Comparison of ENCODE assay signal across 8 mouse cellular contexts in genomic region chr11:101245855-101246701, GRCm38 (mm10). TPM values are rescaled to one million over a fixed set of nuclear protein-coding genes. Genes with fewer than 3 reads are reported as not detected.
A peak's percentile ranks its signal among the peaks of the same experiment; 100 is the strongest.
DNase-seq lines count a peak whose midpoint lies in the region; ATAC-seq and TF ChIP-seq lines count a peak whose summit lies in the region.

TSS of gene Ramp2 (plus strand) at chr11:101246028.

- no peaks in the 10 kb centered on the region for H3K36me3 ChIP-seq in embryonic facial prominence, embryonic 15.5 days
- H3K36me3 ChIP-seq in heart, embryonic 15.5 days, result no peaks in the 10 kb centered on the region

- peaks cover 35% of the 10 kb centered on the region for H3K4me1 ChIP-seq in embryonic facial prominence, embryonic 15.5 days
- peaks cover 17% of the 10 kb centered on the region for H3K4me1 ChIP-seq in heart, embryonic 15.5 days (replicated peaks)
- no peaks in the 10 kb centered on the region; the same call in 1 of the 2 replicates for H3K4me1 ChIP-seq in lung, adult 2 months (ENCODE audit: control insufficient read depth, insufficient read depth, low read length)
- H3K4me1 ChIP-seq in olfactory bulb, adult 2 months (ENCODE audit: control insufficient read depth, insufficient read depth, low read length), result peaks cover 8% of the 10 kb centered on the region

- H3K9ac ChIP-seq in embryonic facial prominence, embryonic 15.5 days, result peak within 1 kb of the TSS; percentile 69
- peak within 1 kb of the TSS; percentile 81 for H3K9ac ChIP-seq in heart, embryonic 15.5 days

- no peak for TF ChIP-seq CTCF in lung, adult 2 months (IDR thresholded peaks at IDR 0.05; ENCODE audit: insufficient read depth, low read length)
- no peak for TF ChIP-seq CTCF in olfactory bulb, adult 2 months (IDR thresholded peaks at IDR 0.05; ENCODE audit: insufficient read depth, low read depth, low read length)

- peak within 1 kb of the TSS; percentile 93 for H3K4me2 ChIP-seq in embryonic facial prominence, embryonic 15.5 days (replicated peaks)
- H3K4me2 ChIP-seq in heart, embryonic 15.5 days, result peak within 1 kb of the TSS; percentile 96

- peak; percentile 37 for DNase-seq in CD4-positive helper T cell, adult 2 months (ENCODE audit: low read depth, low spot score)
- peak; percentile 72 for DNase-seq in Muller cell, postnatal 12 days (ENCODE audit: inconsistent ontology term)
- DNase-seq in kidney, postnatal 25 days, result peak; percentile 67 to 84
- peak; percentile 66 for DNase-seq in lung, adult 2 months
- no peak for DNase-seq in adipocyte (ENCODE audit: low spot score)

- WGBS in embryonic facial prominence, embryonic 15.5 days, result under 1% methylated on average over 61 of the region's 63 CpGs
- 1% methylated on average over 63 of the region's 63 CpGs for WGBS in heart, embryonic 15.5 days
- 3% methylated on average over 62 of the region's 63 CpGs for WGBS in lung, adult 2 months
- under 1% methylated on average over 60 of the region's 63 CpGs for WGBS in olfactory bulb, adult 2 months

- peak within 1 kb of the TSS; percentile 68 for H3K4me3 ChIP-seq in embryonic facial prominence, embryonic 15.5 days (replicated peaks)
- peak within 1 kb of the TSS; percentile 76 for H3K4me3 ChIP-seq in heart, embryonic 15.5 days
- H3K4me3 ChIP-seq in lung, adult 2 months (replicated peaks; ENCODE audit: extremely low read depth, low read depth, low read length), result peak within 1 kb of the TSS; percentile 66
- H3K4me3 ChIP-seq in olfactory bulb, adult 2 months (ENCODE audit: insufficient read depth, low read depth, low read length), result peak within 1 kb of the TSS; percentile 62

- H3K27me3 ChIP-seq in embryonic facial prominence, embryonic 15.5 days, result 0 out of 2 replicates have a peak, but pooled peaks cover 9% of the 10 kb centered on the region
- peaks cover 42% of the 10 kb centered on the region for H3K27me3 ChIP-seq in heart, embryonic 15.5 days

- peak; percentile 85 for TF ChIP-seq POLR2A in lung, adult 2 months (IDR thresholded peaks at IDR 0.05; ENCODE audit: borderline replicate concordance, extremely low read depth, low read depth, low read length)
- TF ChIP-seq POLR2A in olfactory bulb, adult 2 months (IDR thresholded peaks at IDR 0.05; ENCODE audit: insufficient read depth, low read depth, low read length), result no peak

- peak; percentile 67 for ATAC-seq in embryonic facial prominence, embryonic 15.5 days (ENCODE audit: insufficient number of reproducible peaks, low FRiP score, low TSS enrichment, low read depth)
- ATAC-seq in heart, embryonic 15.5 days (replicated peaks; ENCODE audit: insufficient number of reproducible peaks, insufficient read depth, low FRiP score, low read depth), result peak; percentile 75

- H3K27ac ChIP-seq in embryonic facial prominence, embryonic 15.5 days (replicated peaks), result peak within 1 kb of the TSS; percentile 85
- H3K27ac ChIP-seq in heart, embryonic 15.5 days, result peak within 1 kb of the TSS; percentile 91
- peak within 1 kb of the TSS; percentile 35; the same call in 1 of the 2 replicates for H3K27ac ChIP-seq in olfactory bulb, adult 2 months (ENCODE audit: insufficient read depth, low read depth, low read length)

- no peaks in the 10 kb centered on the region for H3K9me3 ChIP-seq in embryonic facial prominence, embryonic 15.5 days (replicated peaks)
- H3K9me3 ChIP-seq in heart, embryonic 15.5 days (replicated peaks), result no peaks in the 10 kb centered on the region

RNA-seq across cellular contexts. Expression of gene Ramp2, which starts in this region (rescaled TPM):
- 138 and 139 TPM in 2 replicates for polyA plus RNA-seq in embryonic facial prominence, embryonic 15.5 days (2015; fragmentation: Nextera tagmentation; extraction: Ambion mirVana)
- polyA plus RNA-seq in heart, embryonic 15.5 days (2015; fragmentation: Nextera tagmentation; extraction: Ambion mirVana), result 196 and 210 TPM in 2 replicates
- polyA plus RNA-seq in lung, adult 2 months (2012; rRNA removed), result 710 and 828 TPM in 2 replicates
- not detected in 2 replicates for polyA plus RNA-seq in olfactory bulb, adult 2 months (2012; ENCODE audit: insufficient read depth, insufficient read length, low replicate concordance, missing spikeins)

Comparison
In these comparisons a context has a peak if more than half of its experiments do, and no peak if none do; other contexts are left out.
1. RNA of gene Ramp2 (polyA plus RNA-seq): 710 to 828 TPM in lung, adult 2 months, 196 to 210 TPM in heart, embryonic 15.5 days and 138 to 139 TPM in embryonic facial prominence, embryonic 15.5 days; not detected in olfactory bulb, adult 2 months; every median in the first group is over 100 times any median in the second.
2. H3K27ac ChIP-seq: peak in every context shown above with its lines; median percentile 91 in heart, embryonic 15.5 days; 85 in embryonic facial prominence, embryonic 15.5 days; 35 in olfactory bulb, adult 2 months.
3. Peak in every context shown above with its lines, with median percentiles within 50 percentile points of each other: H3K4me3 ChIP-seq.